Mouse (Mus musculus) limb, embryonic 12.5 days (tissue): ENCODE results near the gene Map3k6. TPM values are rescaled to one million over a fixed set of nuclear protein-coding genes. Genes with fewer than 3 reads are reported as not detected.

Experiments used
- ATAC-seq: fragments of 200-750 bp; cut with Nextera tagmentation; 2 replicates; pipeline ENCODE4 v1.8.0; 2017; ENCODE audit warnings: low read depth, moderate TSS enrichment; ENCODE audit not compliant: insufficient number of reproducible peaks, insufficient read depth, low FRiP score, low TSS enrichment
- H3K27ac ChIP-seq: fragments of 300-500 bp; sonication (generic); 2 replicates; pipeline ENCODE4 v1.5.1; 2016; ENCODE audit warnings: mild to moderate bottlenecking, moderate library complexity
- H3K27me3 ChIP-seq: fragments of 300-500 bp; sonication (generic); 2 replicates; pipeline ENCODE4 v1.6.1; 2016; ENCODE audit warnings: mild to moderate bottlenecking, moderate library complexity
- H3K36me3 ChIP-seq: fragments of 300-500 bp; sonication (generic); 2 replicates; pipeline ENCODE4 v1.6.1; 2016; ENCODE audit warnings: mild to moderate bottlenecking, moderate library complexity
- H3K4me1 ChIP-seq: fragments of 300-500 bp; sonication (generic); replicated peaks from 2 replicates; pipeline ENCODE4 v1.6.1; 2016
- H3K4me2 ChIP-seq: fragments of 300-500 bp; sonication (generic); 2 replicates; pipeline ENCODE4 v1.6.1; 2016; ENCODE audit warnings: mild to moderate bottlenecking, moderate library complexity
- H3K4me3 ChIP-seq: fragments of 300-500 bp; sonication (generic); replicated peaks from 2 replicates; pipeline ENCODE4 v1.5.1; 2016; ENCODE audit warnings: mild to moderate bottlenecking
- H3K9ac ChIP-seq: fragments of 300-500 bp; sonication (generic); replicated peaks from 2 replicates; pipeline ENCODE4 v1.6.1; 2016; ENCODE audit warnings: mild to moderate bottlenecking, moderate library complexity
- H3K9me3 ChIP-seq: fragments of 300-500 bp; sonication (generic); 2 replicates; pipeline ENCODE4 v1.6.1; 2016; ENCODE audit warnings: mild to moderate bottlenecking, moderate library complexity
- WGBS: fragments of 180-500 bp; shearing (Covaris S2); methylation state at CpG from one replicate; pipeline ENCODE4 v1.1.7; 2016; 5-methylcytosine and 5-hydroxymethylcytosine counted together
- polyA plus RNA-seq: library from polyadenylated mRNA; unstranded; fragments of >200 nt; fragmentation: Nextera tagmentation; extraction: Ambion mirVana; gene quantifications from 2 replicates; pipeline ENCODE4 v1.2.1, GENCODE M21; 2016

Map3k6 gene
- polyA plus RNA-seq, 1 experiment from 2014 or later = 2.3 TPM

DNA sequence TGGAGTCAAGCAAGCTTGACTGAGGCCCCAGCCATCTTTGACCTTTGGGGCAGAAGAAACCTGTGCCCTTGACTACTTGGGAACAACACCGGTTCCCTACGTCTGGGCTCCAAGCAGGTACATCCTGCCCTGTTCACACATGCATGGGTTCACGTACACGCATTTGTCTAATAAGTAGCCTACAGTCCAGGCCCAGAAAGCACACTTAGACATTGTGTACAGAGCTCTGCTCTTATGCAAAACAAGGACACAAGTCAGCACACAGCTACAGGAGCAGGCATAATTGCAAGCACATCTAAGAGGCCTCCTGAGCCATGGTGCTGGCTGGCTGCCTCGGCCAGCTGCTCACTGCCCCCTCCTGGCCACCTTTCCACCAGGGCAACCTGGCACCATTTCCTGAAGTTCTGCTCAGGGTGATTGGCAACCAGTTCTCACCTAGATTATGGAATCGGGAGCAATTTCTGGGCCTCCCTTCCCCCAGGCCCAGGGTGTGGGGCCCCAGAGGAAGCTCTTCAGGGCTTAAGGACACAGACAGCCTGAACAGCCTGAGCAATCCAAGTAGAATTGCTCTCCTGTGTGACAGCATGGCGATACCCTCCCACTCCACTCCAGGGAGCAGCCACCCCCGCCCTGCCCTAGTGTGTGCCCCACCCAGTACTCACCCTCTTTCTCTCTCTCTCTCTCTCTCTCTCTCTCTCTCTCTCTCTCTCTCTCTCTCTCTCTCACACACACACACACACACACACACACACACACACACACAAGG, 39.4 kb upstream of the Map3k6 start:
- H3K4me2 ChIP-seq = no peak overlapping the region
- H3K27me3 ChIP-seq = no peaks in the 10 kb centered on the region
- WGBS = 64% methylated on average over 8 of the region's 8 CpGs
- peak overlapping the region; percentile 80 for H3K27ac ChIP-seq
- peaks cover 64% of the 10 kb centered on the region for H3K4me1 ChIP-seq
- no peaks in the 10 kb centered on the region for H3K9me3 ChIP-seq
- ATAC-seq = no peak
- peaks cover 9% of the 10 kb centered on the region for H3K36me3 ChIP-seq
- H3K9ac ChIP-seq = peak overlapping the region; percentile 34; the same call in 1 of the 2 replicates
- no peak overlapping the region for H3K4me3 ChIP-seq

DNA sequence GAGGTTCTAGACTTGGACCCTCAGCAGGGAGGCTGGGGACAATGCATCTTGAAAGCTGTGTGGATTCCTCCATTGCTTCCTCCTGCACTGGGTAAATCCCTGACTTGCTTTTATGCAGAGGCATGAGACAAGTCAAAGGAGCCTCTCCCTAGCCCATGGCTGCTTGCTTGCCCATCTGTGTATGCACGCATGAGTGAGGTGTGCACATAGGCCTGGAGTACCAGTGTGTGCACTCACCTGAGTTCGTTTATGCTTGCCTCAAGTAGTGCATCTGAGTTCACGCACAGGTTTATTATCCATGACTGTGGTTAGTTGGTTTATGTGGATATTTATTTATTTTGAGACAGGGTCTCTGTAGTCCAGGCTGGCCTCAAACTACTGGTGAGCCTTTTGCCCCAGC, 38.4 kb upstream of the Map3k6 start:
- Histone ChIP-seq H3K27me3 (no peaks in the 10 kb centered on the region), H3K36me3 (no peaks in the 10 kb centered on the region), H3K27ac (no peak overlapping the region), H3K4me2 (no peak overlapping the region), H3K4me1 (peaks cover 54% of the 10 kb centered on the region), H3K9me3 (no peaks in the 10 kb centered on the region), H3K4me3 (no peak overlapping the region), H3K9ac (no peak overlapping the region)
- whole genome bisulfite sequencing = 92% methylated on average over 3 of the region's 3 CpGs
- ATAC-seq = no peak

DNA sequence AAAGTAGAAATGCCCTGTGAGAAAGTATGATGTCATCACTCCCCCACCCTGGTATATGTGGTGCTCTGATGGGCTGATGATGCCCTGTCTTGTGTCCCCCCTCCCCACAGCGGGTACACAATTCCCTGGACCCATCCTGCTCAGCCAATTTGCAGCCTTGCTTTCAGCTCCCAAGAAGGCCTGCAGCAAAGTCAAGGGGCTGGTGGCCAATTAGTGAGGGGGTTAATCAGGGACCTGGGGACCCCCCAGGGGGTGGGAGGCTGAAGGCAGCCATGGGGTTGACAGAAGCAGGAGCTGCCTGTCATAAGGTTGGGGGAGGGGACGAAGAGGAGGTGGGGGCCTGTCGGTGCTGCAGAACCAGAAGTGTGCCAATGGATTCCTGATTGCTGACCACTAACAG, 37.0 kb upstream of the Map3k6 start:
- 61% methylated on average over 3 of the region's 3 CpGs for WGBS
- H3K4me3 ChIP-seq = no peak overlapping the region
- no peaks in the 10 kb centered on the region for H3K36me3 ChIP-seq
- H3K27ac ChIP-seq = no peak overlapping the region
- H3K4me2 ChIP-seq = no peak overlapping the region
- no peak for ATAC-seq
- H3K4me1 ChIP-seq = peaks cover 40% of the 10 kb centered on the region
- no peaks in the 10 kb centered on the region for H3K27me3 ChIP-seq
- no peak overlapping the region for H3K9ac ChIP-seq
- H3K9me3 ChIP-seq = no peaks in the 10 kb centered on the region

DNA sequence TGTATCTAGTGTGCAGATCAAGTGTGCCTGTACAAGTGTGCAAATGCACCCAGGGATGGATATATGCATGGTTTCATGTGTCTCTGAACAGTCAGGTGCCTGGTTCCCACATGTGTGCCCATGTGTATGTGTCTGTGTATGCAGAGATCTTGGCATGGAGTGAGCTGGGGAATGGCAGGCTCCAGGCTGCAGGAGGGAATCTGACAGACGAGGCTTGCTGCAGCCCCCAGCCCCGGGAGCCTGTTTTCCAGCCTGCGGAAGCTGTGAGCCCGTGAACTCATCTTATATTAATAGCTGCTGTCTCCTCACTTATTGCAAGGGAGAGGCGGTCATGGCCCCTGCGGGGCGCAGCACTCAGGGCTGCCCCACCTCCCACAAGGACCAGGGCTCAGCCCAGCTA, 36.2 kb upstream of the Map3k6 start:
- peak overlapping the region; percentile 45; the same call in 1 of the 2 replicates for H3K9ac ChIP-seq
- no peak overlapping the region for H3K4me3 ChIP-seq
- peaks cover 32% of the 10 kb centered on the region for H3K4me1 ChIP-seq
- 39% methylated on average over 7 of the region's 7 CpGs for WGBS
- ATAC-seq = no peak
- 0 out of 2 replicates have a peak overlapping the region, but pooled peaks have one; percentile 8 for H3K4me2 ChIP-seq
- H3K9me3 ChIP-seq = no peaks in the 10 kb centered on the region
- 0 out of 2 replicates have a peak overlapping the region, but pooled peaks have one; percentile 56 for H3K27ac ChIP-seq
- H3K27me3 ChIP-seq = no peaks in the 10 kb centered on the region
- no peaks in the 10 kb centered on the region for H3K36me3 ChIP-seq

DNA sequence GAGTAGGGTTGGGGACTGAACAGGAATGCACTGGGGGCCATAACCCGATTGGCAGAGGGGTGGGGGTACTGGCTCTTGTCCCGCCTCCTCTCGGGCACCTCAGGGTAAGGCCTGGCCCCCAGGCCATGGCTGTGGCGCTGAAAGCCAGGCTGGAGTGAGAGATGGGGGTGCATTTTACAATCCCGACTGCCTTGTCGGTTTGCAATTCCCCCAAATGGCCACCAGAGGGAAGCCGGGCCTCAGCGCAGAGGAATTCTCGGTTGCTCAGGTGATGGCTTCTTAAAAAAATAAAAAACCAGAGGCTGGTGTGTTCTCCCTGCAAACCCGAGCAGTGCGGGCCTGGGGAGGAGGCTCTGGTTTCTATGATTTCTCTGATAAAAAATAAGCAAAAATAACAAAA, 31.3 kb upstream of the Map3k6 start:
- no peak overlapping the region for H3K4me2 ChIP-seq
- H3K27me3 ChIP-seq = peaks cover 46% of the 10 kb centered on the region
- ATAC-seq = 0 out of 2 replicates have a peak, but pooled peaks have one; percentile 10
- H3K27ac ChIP-seq = no peak overlapping the region
- WGBS = 3% methylated on average over 11 of the region's 11 CpGs
- no peaks in the 10 kb centered on the region for H3K36me3 ChIP-seq
- H3K4me3 ChIP-seq = no peak overlapping the region
- no peak overlapping the region for H3K9ac ChIP-seq
- peaks cover 25% of the 10 kb centered on the region for H3K4me1 ChIP-seq
- H3K9me3 ChIP-seq = no peaks in the 10 kb centered on the region

DNA sequence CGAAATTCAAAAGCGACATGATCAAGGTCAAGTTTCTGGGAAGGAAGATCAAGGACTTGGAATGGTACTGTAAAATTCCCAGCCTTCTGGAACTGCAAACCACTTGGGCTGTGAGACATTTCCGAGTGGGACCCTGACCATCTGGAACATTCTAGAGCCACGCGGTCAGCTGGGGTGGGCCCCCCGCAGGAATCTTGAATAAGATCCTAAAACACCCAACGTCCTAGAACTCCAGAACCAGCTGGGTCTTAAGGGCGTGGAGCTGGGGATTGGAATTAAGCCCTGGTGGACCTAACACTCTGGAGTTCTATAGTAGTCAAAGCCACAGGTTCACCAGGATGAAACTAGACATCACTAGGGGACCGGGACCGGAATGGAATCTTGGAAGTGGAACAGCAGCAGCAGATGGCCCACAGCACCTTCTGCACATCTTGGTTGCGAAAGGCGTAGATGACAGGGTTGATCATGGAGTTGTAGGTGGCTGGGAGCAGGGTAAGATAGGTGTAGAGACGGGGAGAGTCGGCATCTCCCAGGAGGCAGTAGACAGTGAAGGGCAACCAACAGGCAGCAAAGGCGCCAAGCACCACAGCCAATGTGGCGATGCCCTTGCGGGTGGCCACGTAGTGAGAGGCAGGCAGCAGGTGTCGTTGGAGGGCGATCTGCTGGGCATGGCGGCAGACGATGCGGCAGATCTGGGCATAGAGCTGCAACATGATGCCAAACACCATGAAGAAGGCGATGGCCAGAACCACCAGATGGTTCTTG, 30.4 kb upstream of the Map3k6 start:
- no peak overlapping the region for H3K4me3 ChIP-seq
- H3K4me2 ChIP-seq = no peak overlapping the region
- H3K4me1 ChIP-seq = peaks cover 19% of the 10 kb centered on the region
- H3K27ac ChIP-seq = no peak overlapping the region
- H3K9ac ChIP-seq = no peak overlapping the region
- no peaks in the 10 kb centered on the region for H3K36me3 ChIP-seq
- ATAC-seq = no peak
- 93% methylated on average over 24 of the region's 24 CpGs for WGBS
- peaks cover 52% of the 10 kb centered on the region for H3K27me3 ChIP-seq
- H3K9me3 ChIP-seq = no peaks in the 10 kb centered on the region

DNA sequence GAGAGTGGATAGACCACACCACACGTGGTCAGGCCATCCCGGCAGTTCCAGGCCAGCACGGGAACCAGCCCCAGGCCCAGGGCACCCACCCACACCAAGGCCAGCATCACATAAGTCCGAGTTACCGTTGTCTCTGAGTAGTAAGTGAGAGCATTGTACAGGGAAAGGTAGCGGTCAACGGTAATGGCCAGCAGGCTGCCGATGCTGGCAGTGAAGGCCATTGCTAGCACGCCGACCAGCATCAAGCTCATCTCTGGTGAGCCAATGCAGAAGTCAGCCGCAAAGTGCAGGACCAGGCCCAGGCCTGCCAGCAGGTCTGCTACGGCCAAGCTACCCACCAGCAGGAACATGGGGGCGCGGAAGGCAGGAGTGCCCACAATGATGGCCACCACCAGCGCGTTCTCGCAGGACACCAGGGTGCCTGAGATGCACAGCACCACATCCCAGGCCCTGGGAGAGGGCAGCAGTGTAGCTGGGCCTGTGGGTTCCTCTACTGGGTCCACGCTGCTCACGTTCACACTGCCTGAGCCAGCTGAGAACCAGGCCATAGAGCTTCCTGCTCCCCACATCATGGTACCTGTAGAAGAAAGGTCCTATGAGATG, 29.7 kb upstream of the Map3k6 start:
- no peak for ATAC-seq
- Histone ChIP-seq H3K27me3 (peaks cover 53% of the 10 kb centered on the region), H3K4me3 (no peak overlapping the region), H3K36me3 (no peaks in the 10 kb centered on the region), H3K9ac (no peak overlapping the region), H3K4me2 (no peak overlapping the region), H3K9me3 (no peaks in the 10 kb centered on the region), H3K4me1 (peaks cover 19% of the 10 kb centered on the region), H3K27ac (no peak overlapping the region)
- WGBS = 96% methylated on average over 19 of the region's 19 CpGs

DNA sequence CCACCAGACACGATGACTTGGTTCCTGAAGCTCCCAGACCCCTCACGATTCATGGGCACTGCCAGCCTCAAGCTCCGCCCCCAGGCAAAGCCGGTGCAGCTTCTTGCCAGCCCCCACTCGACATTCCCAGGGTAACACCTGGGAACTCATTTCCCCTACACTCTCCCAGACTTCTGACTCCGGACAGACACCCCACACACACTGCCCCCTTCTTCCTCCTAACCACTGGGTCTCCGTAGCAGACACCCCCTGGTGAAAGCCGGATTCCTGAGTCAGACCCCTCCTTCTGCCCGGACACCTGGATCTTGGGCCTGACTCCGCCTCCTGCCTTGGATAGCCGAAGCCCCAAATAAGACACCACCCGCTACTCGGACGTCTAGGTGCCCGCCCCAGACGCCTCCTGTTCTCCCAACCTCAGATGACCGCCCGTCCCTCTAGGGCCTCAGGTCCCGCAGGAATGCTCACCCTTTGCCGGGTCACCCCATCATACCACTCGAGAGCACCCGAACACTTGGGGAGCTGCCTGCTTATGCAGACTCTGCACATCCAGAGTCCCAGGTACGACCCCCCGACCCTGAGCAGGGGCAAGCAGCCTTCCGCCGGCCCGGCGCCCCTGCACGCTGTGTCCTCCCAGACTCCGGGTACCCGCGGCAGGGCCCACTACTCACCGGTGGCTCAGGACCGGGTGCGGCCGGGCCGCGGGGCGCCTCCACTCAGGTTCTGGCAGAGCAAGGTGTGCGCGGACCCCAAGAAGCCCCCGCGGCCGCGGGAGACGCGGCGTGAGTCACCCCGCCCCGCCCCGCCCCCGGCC, 28.7 kb upstream of the Map3k6 start, which contains the start of the genes Cd164l2 and Gpr3:
Gene Cd164l2 (plus strand): TSS at position 381 of the 811 bp plus-strand sequence.
Gene Gpr3 (minus strand): TSS at position 786 of the 811 bp plus-strand sequence.
- peak within 1 kb of the TSS; percentile 65 for H3K9ac ChIP-seq
- 1% methylated on average over 52 of the region's 52 CpGs for WGBS
- peak; percentile 27 for ATAC-seq
- H3K4me3 ChIP-seq = peak within 1 kb of the TSS; percentile 76
- H3K27ac ChIP-seq = no peak within 1 kb of the TSS
- peaks cover 19% of the 10 kb centered on the region for H3K4me1 ChIP-seq
- peak within 1 kb of the TSS; percentile 99 for H3K4me2 ChIP-seq
- H3K27me3 ChIP-seq = peaks cover 53% of the 10 kb centered on the region
- no peaks in the 10 kb centered on the region for H3K9me3 ChIP-seq
- H3K36me3 ChIP-seq = no peaks in the 10 kb centered on the region

DNA sequence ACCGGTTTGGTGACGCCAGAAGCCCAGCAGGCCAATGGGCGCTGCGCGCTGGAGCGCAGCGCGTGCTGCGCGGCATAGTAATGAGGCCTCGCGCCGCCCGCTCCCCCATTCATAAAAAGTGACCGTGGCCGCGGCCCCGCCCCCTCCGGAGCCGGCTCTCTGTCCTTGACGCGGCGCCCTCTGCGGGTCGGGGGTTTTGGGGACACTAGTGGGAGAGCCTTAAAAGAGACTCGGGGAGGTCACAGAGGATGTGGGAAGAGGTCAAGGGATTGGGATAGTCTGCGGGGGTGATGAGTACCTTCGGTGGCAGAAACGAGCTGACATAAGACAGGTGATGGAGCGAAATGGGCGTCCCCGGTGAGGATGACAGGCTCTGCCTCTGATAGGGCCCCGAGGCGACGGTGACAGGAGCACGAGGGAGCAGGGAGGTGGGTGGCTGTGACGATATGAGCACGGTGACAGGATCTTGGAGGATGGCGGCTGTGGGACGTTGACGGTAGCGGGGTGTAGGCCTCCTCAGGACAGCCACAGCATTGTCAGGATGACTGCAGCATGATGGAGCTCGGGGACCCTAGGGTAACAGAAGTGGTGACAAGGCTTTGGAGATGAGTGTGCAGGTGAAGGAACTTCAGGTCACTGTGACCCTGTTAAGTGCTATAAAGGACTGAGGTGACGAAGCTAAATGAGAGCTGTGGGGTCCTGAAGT, 27.9 kb upstream of the Map3k6 start:
- H3K4me1 ChIP-seq = peaks cover 19% of the 10 kb centered on the region
- peak overlapping the region; percentile 65 for H3K9ac ChIP-seq
- no peaks in the 10 kb centered on the region for H3K36me3 ChIP-seq
- peaks cover 53% of the 10 kb centered on the region for H3K27me3 ChIP-seq
- peak overlapping the region; percentile 76 for H3K4me3 ChIP-seq
- no peaks in the 10 kb centered on the region for H3K9me3 ChIP-seq
- H3K4me2 ChIP-seq = peak overlapping the region; percentile 99
- WGBS = 2% methylated on average over 42 of the region's 44 CpGs
- no peak overlapping the region for H3K27ac ChIP-seq
- ATAC-seq = peak; percentile 72

DNA sequence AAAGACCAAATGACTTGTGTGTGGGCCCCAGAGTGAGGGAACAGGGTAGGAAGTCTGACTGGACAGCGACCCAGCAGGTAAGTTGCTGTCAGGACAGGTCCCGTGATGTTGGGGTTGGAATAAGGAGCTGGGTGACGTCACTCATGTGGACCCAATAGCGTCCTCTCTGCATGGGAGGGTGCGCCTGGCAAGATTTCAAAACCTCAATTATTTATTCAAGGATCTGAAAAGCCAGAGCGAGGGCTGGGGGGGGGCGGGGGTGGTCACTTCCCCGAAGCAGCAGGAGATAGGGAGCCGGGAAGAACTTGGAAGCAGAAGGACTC, 27.4 kb upstream of the Map3k6 start:
- Histone ChIP-seq H3K27me3 (peaks cover 53% of the 10 kb centered on the region), H3K9ac (no peak overlapping the region), H3K4me1 (peaks cover 19% of the 10 kb centered on the region), H3K27ac (no peak overlapping the region), H3K9me3 (no peaks in the 10 kb centered on the region), H3K4me2 (peak overlapping the region; percentile 99), H3K4me3 (peak overlapping the region; percentile 76), H3K36me3 (no peaks in the 10 kb centered on the region)
- no peak for ATAC-seq
- 2% methylated on average over 9 of the region's 9 CpGs for WGBS
